Mouse (Mus musculus) bone marrow, adult 2 months (tissue): ENCODE results near the gene Pfkp. TPM values are rescaled to one million over a fixed set of nuclear protein-coding genes. Genes with fewer than 3 reads are reported as not detected.

Experiments used
- H3K27ac ChIP-seq: fragments of 200-500 bp; 2 replicates; pipeline ENCODE4 v1.5.1; 2012; ENCODE audit warnings: low read depth, mild to moderate bottlenecking, control low read depth, inconsistent platforms, low read length; ENCODE audit not compliant: control insufficient read depth, poor library complexity, insufficient read depth
- H3K4me1 ChIP-seq: fragments of 200-500 bp; 2 replicates; pipeline ENCODE4 v1.6.1; 2011; ENCODE audit warnings: low read length; ENCODE audit not compliant: control insufficient read depth, insufficient read depth
- H3K4me3 ChIP-seq: fragments of 200-500 bp; replicated peaks from 2 replicates; pipeline ENCODE3; 2011; ENCODE audit warnings: mild to moderate bottlenecking, low read depth, low read length, control low read depth; ENCODE audit not compliant: control insufficient read depth
- CTCF ChIP-seq: fragments of 200-500 bp; IDR thresholded peaks from 2 replicates; pipeline ENCODE4 v1.5.1; 2011; ENCODE audit warnings: low read length, control low read depth; ENCODE audit not compliant: control insufficient read depth, insufficient read depth
- POLR2A ChIP-seq: fragments of 200-500 bp; IDR thresholded peaks from 2 replicates; pipeline ENCODE4 v1.6.1; 2011; ENCODE audit warnings: low read depth, mild to moderate bottlenecking, control low read depth, low read length, borderline replicate concordance; ENCODE audit not compliant: control insufficient read depth
- WGBS: fragments of 180-500 bp; shearing (Covaris S2); methylation state at CpG from one replicate; pipeline ENCODE4 v1.1.7; 2018; 5-methylcytosine and 5-hydroxymethylcytosine counted together
- polyA plus RNA-seq: library from polyadenylated mRNA; stranded (reverse); fragments of >200 nt; gene quantifications from 2 replicates; pipeline ENCODE4 v1.2.4, GENCODE M21; 2011; ENCODE audit warnings: low replicate concordance; ENCODE audit not compliant: missing spikeins, insufficient read depth, insufficient read length

The Pfkp gene
- polyA plus RNA-seq, 1 experiment, result 20.9 TPM

- Histone ChIP-seq H3K4me1 (peaks cover 2% of the 10 kb centered on the region; the same call in 1 of the 2 replicates), H3K4me3 (no peak overlapping the region), H3K27ac (no peak overlapping the region)
- 73% methylated on average over 3 of the region's 3 CpGs for WGBS
- TF ChIP-seq POLR2A (no peak), CTCF (no peak)
Observed at GRCm38 (mm10) chr13:6628261-6628660, 20.3 kb downstream of the Pfkp start.

GRCm38 (mm10) chr13:6627352-6627751 lies 21.2 kb downstream of the Pfkp start:
- Histone ChIP-seq H3K4me3 (no peak overlapping the region), H3K4me1 (peaks cover 1% of the 10 kb centered on the region; the same call in 1 of the 2 replicates), H3K27ac (no peak overlapping the region)
- whole genome bisulfite sequencing, result 78% methylated on average over 3 of the region's 3 CpGs
- TF ChIP-seq CTCF, result no peak
- TF ChIP-seq POLR2A, result no peak

GRCm38 (mm10) chr13:6626508-6627114 lies 22.0 kb downstream of the Pfkp start:
- H3K4me1 ChIP-seq, result peaks cover 1% of the 10 kb centered on the region; the same call in 1 of the 2 replicates
- no peak overlapping the region for H3K27ac ChIP-seq
- TF ChIP-seq CTCF, result no peak
- no peak for TF ChIP-seq POLR2A
- 78% methylated on average over 4 of the region's 4 CpGs for WGBS
- H3K4me3 ChIP-seq, result no peak overlapping the region

- H3K4me1 ChIP-seq, result peaks cover 1% of the 10 kb centered on the region; the same call in 1 of the 2 replicates
- 79% methylated on average over 3 of the region's 3 CpGs for WGBS
Observed at GRCm38 (mm10) chr13:6625942-6626341, 22.6 kb downstream of the Pfkp start.

GRCm38 (mm10) chr13:6624604-6625003 lies 24.0 kb downstream of the Pfkp start:
- TF ChIP-seq CTCF (no peak), POLR2A (no peak)
- H3K27ac ChIP-seq, result no peak overlapping the region
- no peak overlapping the region for H3K4me3 ChIP-seq
- WGBS, result 15% methylated on average over 2 of the region's 2 CpGs
- peaks cover 1% of the 10 kb centered on the region; the same call in 1 of the 2 replicates for H3K4me1 ChIP-seq

More at GRCm38 (mm10) chr13:6625942-6626341, 22.6 kb downstream of the Pfkp start:
- no peak for TF ChIP-seq POLR2A
- no peak for TF ChIP-seq CTCF
- Histone ChIP-seq H3K4me3 (no peak overlapping the region), H3K27ac (no peak overlapping the region)

- Histone ChIP-seq H3K4me3 (no peak overlapping the region), H3K4me1 (peaks cover 1% of the 10 kb centered on the region; the same call in 1 of the 2 replicates), H3K27ac (no peak overlapping the region)
- TF ChIP-seq POLR2A (no peak), CTCF (no peak)
- WGBS, result 30% methylated on average over 4 of the region's 4 CpGs
Observed at GRCm38 (mm10) chr13:6624121-6624520, 24.5 kb downstream of the Pfkp start.

- TF ChIP-seq CTCF, result no peak
- no peak for TF ChIP-seq POLR2A
- 93% methylated on average over 20 of the region's 20 CpGs for WGBS
- no peaks in the 10 kb centered on the region for H3K4me1 ChIP-seq
- no peak overlapping the region for H3K27ac ChIP-seq
- H3K4me3 ChIP-seq, result no peak overlapping the region
Observed at GRCm38 (mm10) chr13:6621831-6622230, 26.7 kb downstream of the Pfkp start.

GRCm38 (mm10) chr13:6620250-6620649 lies 28.3 kb downstream of the Pfkp start:
- no peaks in the 10 kb centered on the region for H3K4me1 ChIP-seq
- no peak overlapping the region for H3K4me3 ChIP-seq
- WGBS, result 90% methylated on average over 3 of the region's 3 CpGs
- no peak overlapping the region for H3K27ac ChIP-seq
- no peak for TF ChIP-seq POLR2A
- TF ChIP-seq CTCF, result no peak
